Mouse (Mus musculus): ENCODE results near the gene Casc3.

Casc3 gene

GRCm38 (mm10) chr11:98829875-98830274, 25.2 kb downstream of the Casc3 start:
- no peak for DNase-seq (ENCODE audit: low read depth in 1 of 2, low spot score in 2 of 2)

- DNase-seq (ENCODE audit: low read depth in 1 of 2, low spot score in 2 of 2), result no peak
Measured at GRCm38 (mm10) chr11:98835296-98835695, 30.6 kb downstream of the Casc3 start.

- no peak for DNase-seq (ENCODE audit: low read depth in 1 of 2, low spot score in 2 of 2)
Measured at GRCm38 (mm10) chr11:98835725-98836124, 31.0 kb downstream of the Casc3 start.

GRCm38 (mm10) chr11:98836128-98836527, 31.4 kb downstream of the Casc3 start:
- DNase-seq (ENCODE audit: low read depth in 1 of 2, low spot score in 2 of 2), result no peak

GRCm38 (mm10) chr11:98836651-98837141, 32.0 kb downstream of the Casc3 start, which contains the start of gene Rapgefl1:
TSS of gene Rapgefl1 (plus strand) at chr11:98836785.
- DNase-seq (ENCODE audit: low read depth in 1 of 2, low spot score in 2 of 2), result peak; percentile 45 to 75

GRCm38 (mm10) chr11:98837231-98837704, 32.6 kb downstream of the Casc3 start:
- DNase-seq (ENCODE audit: low read depth in 1 of 2, low spot score in 2 of 2), result no peak

- DNase-seq (ENCODE audit: low read depth in 1 of 2, low spot score in 2 of 2), result no peak
Measured at GRCm38 (mm10) chr11:98837917-98838316, 33.2 kb downstream of the Casc3 start.

GRCm38 (mm10) chr11:98838512-98838911, 33.8 kb downstream of the Casc3 start:
- no peak for DNase-seq (ENCODE audit: low read depth in 1 of 2, low spot score in 2 of 2)

GRCm38 (mm10) chr11:98839402-98839801, 34.7 kb downstream of the Casc3 start:
- DNase-seq (ENCODE audit: low read depth in 1 of 2, low spot score in 2 of 2), result no peak

- no peak for DNase-seq (ENCODE audit: low read depth in 1 of 2, low spot score in 2 of 2)
Measured at GRCm38 (mm10) chr11:98839897-98840296, 35.2 kb downstream of the Casc3 start.

- DNase-seq (ENCODE audit: low read depth in 1 of 2, low spot score in 2 of 2), result no peak
Measured at GRCm38 (mm10) chr11:98846016-98846415, 41.3 kb downstream of the Casc3 start.

GRCm38 (mm10) chr11:98846865-98847604, 42.3 kb downstream of the Casc3 start:
- DNase-seq (ENCODE audit: low read depth in 1 of 2, low spot score in 2 of 2), result no peak

- DNase-seq (ENCODE audit: low read depth in 1 of 2, low spot score in 2 of 2), result no peak
Measured at GRCm38 (mm10) chr11:98849196-98849894, 44.6 kb downstream of the Casc3 start.

- no peak for DNase-seq (ENCODE audit: low read depth in 1 of 2, low spot score in 2 of 2)
Measured at GRCm38 (mm10) chr11:98850100-98851093, 45.7 kb downstream of the Casc3 start.

- DNase-seq (ENCODE audit: low read depth in 1 of 2, low spot score in 2 of 2), result no peak
Measured at GRCm38 (mm10) chr11:98854116-98854515, 49.4 kb downstream of the Casc3 start.

- DNase-seq (ENCODE audit: low read depth in 1 of 2, low spot score in 2 of 2), result no peak
Measured at GRCm38 (mm10) chr11:98854659-98855058, 50.0 kb downstream of the Casc3 start.

- peak; percentile 53 to 73 for DNase-seq (ENCODE audit: low read depth in 1 of 2, low spot score in 2 of 2)
Measured at GRCm38 (mm10) chr11:98858759-98859731, 54.3 kb downstream of the Casc3 start.

GRCm38 (mm10) chr11:98863028-98863750, 58.5 kb downstream of the Casc3 start, which contains the start of gene Wipf2:
TSS of gene Wipf2 (plus strand) at chr11:98863638.
- DNase-seq (ENCODE audit: low read depth in 1 of 2, low spot score in 2 of 2), result peak; percentile 87 to 93
